Mouse (Mus musculus) neutrophil, adult 5-6 weeks (primary cell): Measurements from ENCODE around the gene Cd1d1. TPM values are rescaled to one million over a fixed set of nuclear protein-coding genes. Genes with fewer than 3 reads are reported as not detected.
"Not testable (repeated sequence)": the region's sequence is repeated elsewhere in the genome, so short reads cannot be mapped to it uniquely, and the experiment has no call there.

ENCODE experiments used
- ATAC-seq: fragments of 151-379, 151-347 bp; 2 replicates; pipeline ENCODE4 v1.8.0; 2017; ENCODE audit warnings: mild to moderate bottlenecking, moderate TSS enrichment; ENCODE audit not compliant: insufficient number of reproducible peaks, poor library complexity, low FRiP score, severe bottlenecking; ENCODE audit errors: extremely low read depth
- total RNA-seq: library from RNA; stranded (forward); fragments of 200-1000 nt; gene quantifications from 2 replicates; pipeline ENCODE4 v1.2.3, GENCODE M21; 2017

Gene Cd1d1
- 35.3 and 41.1 TPM in 2 replicates for total RNA-seq

DNA sequence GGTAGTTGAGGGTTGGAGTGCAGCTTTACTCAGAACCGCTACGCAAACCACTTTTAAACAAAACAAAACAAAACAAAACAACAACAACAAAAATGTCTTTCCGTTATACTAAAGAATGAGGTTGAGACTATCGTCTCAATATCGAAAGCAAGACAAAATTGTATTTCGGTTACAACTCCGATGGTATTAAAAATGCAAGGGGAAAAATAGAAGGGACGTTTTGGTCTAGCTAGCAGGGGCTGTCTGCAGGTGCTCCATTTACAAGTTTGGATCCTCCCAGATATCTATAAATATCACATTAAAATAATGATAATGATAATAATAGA, at the start of gene Cd1d1:
Cd1d1 (minus strand) TSS at position 27 of the 326 bp plus-strand sequence.
- no peak for ATAC-seq

DNA sequence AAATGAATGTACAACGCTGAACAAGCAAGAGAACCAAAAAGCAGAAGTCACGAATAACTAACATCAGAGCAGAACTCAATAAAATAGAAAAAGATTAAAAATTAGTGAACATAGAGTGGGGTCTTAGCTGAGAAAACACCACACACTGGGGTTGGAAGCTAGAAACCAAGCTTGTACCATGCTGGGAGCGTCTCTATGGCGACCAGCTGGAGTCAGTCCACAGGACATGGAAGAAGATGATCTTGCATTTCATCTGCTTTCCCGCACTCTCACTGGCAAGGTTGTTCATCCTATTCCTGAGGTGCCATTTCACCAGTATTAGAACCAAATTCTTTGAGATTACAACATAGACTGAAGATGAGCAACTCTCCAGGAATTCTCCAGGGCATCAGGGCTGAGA, 48.6 kb upstream of the Cd1d1 start:
- no peak for ATAC-seq

DNA sequence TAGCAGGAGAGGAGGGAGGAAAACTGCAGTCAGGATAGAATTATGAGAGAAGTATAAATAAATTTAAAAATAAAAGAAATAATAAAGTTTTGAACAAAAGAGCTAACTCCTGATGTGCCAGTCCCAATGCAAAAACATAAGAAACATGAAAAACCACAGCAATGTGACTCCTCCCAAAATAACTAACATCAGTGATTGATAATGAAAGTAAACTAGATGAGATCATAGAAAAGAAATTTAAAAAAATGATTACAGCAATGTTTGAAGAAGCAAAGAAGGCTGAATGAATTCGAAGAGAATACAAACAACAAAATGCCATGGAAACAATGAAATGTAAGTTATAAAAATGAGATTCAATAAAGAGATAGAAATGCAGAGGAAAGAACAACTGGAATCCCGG, 42.5 kb upstream of the Cd1d1 start:
- ATAC-seq = no peak

DNA sequence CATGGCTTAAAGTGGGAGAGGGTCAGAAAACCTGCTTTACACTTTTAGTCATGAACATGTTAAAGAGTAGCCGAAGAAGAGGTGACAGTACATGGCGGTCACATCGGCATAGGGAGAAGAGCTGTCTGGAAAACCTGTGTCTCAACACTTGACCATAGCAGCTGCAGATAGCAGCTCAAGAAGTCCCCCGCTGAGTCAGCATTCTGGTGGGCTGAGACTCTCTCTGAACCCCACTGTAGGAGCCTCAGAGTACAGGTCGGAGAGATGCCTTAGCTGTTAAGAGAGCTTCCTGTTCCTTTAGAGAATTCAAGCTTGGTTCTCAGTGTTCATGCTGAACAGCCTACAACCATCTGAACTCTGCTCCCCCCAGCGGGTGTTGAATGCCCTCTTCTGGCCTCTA, 39.3 kb upstream of the Cd1d1 start:
- ATAC-seq = no peak

DNA sequence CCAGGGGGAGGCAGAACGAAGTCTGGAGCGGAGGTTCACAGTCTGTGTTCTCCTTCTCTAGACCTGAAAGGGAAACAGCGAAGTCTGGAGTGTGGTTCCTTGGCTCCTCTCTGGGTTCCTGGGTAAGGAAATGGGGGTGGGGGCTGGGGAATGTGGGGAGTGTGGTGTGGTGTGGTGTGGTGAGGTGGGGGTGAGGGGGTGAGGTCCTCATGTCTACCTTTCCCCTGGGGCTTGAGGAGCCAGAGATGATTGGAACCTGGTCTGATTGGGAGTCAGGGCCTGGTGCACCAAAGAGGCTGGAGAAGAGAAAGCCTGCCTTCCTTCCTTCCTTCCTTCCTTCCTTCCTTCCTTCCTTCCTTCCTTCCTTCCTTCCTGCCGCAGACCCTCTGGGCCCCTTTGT, 34.8 kb upstream of the Cd1d1 start:
- no peak for ATAC-seq

DNA sequence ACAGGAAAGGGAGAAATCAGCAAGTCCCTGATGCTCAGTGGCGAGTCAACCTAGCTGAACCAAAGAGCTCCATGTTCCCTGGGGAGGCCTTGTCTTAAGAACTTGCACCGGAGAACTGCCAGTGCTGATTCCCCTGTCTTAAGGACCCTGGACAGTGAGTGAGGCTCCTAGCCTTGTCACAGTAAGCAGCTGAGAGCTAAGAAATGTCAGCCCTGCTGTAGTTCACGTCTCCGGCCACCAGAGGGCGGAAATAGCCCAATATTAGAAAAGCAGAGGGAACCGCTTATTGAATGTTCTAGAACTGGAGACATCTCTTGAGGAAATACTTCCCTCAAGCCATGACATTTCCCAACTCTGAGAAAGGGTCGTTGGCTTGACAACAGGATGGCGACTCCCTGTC, 34.1 kb upstream of the Cd1d1 start:
- peak; percentile 65 for ATAC-seq

DNA sequence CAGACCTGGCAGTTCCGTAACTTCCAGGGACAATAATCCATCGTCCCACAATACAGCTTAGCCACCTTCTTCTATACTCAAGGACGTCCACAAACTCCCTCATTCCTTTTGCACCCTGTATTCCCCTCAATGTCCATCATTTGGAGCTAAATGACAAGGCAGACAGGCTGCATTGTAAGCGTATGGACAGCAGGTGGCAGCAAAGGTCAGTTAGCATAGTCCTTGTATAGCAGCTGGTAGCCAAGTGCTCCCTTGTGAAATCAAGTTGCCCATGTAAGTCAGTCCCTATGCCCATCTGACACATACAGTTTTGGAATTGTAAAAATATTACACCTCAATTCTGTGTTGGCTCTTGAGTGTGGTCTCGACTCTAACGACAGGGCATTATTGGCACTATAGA, 31.6 kb upstream of the Cd1d1 start:
- ATAC-seq = peak; percentile 70; the same call in 1 of the 2 replicates

DNA sequence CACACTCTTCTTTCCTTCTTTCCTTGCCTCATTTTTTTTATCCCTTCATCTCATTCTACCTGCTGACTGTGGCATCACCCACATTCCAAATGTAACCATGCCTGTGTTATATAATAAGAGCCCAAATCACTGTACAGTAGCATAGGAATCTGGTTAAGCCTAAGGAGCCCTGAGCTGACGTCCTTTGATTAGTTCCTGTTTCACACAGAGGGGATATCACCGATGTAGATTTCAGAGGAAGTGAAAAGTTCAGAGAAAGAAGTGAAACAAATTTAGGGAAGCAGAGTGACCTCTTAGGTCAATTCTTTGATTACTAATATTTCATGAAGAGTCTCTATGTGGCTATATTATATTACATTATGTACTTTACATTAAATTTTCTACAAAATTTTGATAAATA, 18.5 kb upstream of the Cd1d1 start:
- ATAC-seq = peak; percentile 85

DNA sequence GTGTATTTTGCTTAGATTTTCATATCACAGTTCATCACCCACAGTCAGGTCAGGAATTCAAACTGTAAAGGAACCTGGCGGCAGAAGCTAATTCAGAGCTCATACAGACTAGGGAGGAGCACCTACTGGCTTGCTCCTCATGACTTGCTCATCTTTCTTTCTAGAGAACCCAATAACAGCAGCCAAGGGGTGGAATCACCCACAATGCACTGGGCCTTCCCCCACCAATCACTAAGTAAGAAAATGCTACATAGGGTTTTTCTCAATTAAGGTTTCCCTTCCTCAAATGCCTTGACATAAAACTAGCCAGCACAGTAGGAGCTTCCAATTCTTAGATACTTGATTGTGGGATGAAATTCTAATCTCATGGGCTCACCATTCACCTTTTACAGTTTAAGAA, 17.8 kb upstream of the Cd1d1 start:
- peak; percentile 71; the same call in 1 of the 2 replicates for ATAC-seq

DNA sequence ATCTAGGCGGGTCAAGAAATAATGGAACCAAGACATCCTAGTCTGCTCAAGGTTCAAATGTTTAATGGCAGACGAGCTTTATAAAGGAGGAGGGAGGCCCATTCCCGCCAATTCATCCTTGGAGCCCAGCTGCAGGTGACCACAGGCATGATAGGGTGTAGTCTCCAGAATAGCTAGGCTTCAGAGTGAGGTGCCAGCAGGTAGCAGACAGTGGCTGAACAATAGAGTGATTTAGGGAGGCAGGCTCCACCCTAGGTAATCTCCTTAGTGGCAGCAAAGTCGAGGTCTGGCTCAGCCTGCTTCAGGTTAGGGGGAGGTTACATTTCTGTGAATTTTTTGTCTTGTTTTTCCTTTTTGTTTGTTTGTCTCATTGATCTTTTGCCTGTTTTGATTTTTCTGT, 16.7 kb upstream of the Cd1d1 start:
- ATAC-seq = no peak

DNA sequence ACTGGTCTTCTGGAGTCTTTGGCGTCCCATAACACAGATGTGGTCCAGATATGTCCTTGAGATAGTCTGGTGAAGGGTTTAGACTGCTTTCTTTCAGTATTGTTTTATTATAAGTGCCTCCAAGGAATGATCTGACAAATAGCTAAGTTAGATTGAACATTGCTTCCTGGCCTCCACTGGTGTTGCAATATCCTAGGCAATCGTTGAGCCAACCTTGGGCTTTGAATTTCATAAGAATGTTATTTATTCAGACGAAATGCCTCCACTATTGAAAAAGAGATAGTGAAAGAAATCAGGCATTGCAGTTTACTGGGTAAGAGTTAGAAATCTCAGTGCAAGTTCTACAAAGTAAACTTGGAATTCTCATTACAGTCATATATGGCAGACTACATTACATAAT, 13.2 kb upstream of the Cd1d1 start:
- not testable (repeated sequence) for ATAC-seq

DNA sequence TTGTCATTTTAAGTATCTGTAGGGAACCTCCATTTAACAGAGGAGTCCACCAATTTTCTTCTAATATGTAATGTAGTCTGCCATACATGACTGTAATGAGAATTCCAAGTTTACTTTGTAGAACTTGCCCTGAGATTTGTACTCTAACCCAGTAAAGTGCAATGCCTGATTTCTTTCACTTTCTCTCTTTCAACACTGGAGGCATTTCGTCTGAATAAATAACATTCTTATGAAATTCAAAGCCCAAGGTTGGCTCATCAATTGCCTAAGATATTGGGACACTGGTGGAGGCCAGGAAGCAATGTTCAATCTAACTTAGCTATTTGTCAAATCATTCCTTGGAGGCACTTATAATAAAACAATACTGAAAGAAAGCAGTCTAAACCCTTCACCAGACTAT, 9.0 kb upstream of the Cd1d1 start:
- ATAC-seq = not testable (repeated sequence)

DNA sequence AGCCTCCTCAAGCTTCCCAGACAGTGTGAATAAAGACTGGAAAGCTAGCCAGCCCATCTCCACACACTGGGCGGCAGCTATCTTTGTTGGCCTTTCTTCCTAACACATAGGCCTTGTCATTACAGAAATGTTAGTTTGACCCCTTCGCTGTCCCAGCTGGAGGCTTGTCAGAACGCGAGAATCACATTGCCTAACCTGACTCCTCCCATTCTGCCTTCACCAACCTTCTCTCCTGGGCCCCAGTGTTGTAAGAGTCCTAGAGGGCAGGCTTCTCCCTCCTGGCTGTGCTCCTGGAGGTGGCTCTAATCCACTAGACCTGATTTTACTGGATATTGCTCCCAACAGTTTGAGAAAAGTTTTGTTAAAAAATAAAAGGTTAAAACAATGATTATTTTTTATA, 1.4 kb upstream of the Cd1d1 start:
- no peak for ATAC-seq

DNA sequence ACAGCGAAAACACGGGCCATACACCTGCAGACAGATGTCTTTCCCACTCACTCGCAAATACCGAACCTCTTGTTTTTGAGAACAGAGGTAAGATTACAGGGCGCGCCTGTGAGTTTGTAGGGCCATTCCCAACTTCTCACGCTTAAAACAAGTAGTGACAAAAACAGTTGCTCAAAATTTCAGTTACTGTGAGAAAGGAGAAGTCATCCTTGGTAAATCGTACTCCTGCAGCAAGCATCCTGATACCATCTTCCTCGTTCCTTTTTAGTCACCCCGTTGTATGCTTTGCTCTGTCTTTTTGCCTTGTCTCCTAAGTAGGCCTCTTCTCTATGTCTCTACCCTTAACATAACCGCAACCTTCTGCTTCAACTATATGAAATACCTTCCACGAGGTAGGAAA, 810 bp upstream of the Cd1d1 start:
- no peak for ATAC-seq

DNA sequence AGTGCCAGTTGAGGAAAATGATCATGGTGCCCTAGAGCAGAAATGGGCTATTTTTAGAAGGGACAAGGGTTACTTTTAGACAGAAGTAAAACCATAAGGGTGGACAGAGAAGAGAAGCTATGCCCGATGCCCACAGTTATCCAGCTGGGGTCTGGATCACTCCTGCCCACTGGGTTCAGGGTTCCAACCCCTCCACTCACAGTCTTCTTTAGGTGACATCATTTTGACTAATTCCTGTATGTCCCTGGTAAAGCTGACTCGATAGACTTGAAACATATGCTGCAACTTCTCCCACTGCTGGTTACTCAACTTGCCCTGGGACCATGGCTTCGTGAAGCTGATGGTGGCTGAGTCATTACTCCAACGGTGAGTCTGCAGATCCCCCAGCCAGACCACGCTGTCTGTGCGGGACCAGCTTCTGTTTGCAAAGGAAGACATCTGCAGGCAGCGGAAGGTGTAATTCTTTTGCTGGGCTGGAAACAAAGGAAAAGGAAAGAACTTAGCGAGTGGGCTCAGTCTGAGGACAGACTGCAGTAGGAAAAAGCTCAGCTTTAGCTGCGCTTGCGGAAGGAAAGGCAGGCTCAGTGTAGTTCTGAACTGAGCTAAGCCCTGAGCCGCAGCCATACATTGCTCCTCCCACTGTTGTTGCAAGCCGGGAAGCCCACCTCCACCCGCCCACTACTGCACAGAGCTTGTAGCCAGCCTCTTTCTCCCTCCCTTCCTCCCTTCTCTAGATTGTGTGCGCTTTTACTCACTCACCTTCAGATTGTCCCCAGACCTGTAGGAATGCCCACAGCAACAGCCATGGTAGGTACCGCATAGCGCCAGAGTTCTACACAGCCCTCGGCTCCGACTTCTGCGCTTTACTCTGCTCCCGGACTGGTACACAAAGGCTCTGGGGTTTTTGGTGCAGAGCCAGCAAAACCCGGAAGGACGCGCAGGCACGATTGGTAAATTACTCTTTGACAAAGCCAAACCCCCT, 517 bp downstream of the Cd1d1 start:
- peak; percentile 66 for ATAC-seq

DNA sequence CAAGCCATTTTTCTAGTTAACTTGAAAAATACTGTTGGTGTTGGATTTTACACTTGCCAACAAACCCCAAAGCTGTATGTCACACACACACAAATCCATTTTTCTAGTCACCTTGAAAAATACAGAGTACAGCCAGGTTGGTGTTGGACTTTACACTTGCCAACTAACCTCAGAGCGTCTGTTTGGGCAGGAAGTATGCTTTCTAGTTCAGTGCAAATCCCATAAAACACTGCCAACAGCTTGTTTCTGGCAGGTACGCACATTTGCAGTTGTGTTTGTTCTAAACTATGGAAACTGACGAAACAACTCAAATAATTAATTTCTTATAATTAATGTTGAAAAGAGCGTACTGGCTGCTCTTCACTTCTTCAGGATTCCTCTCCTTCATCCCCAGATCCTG, 3.1 kb downstream of the Cd1d1 start:
- no peak for ATAC-seq

DNA sequence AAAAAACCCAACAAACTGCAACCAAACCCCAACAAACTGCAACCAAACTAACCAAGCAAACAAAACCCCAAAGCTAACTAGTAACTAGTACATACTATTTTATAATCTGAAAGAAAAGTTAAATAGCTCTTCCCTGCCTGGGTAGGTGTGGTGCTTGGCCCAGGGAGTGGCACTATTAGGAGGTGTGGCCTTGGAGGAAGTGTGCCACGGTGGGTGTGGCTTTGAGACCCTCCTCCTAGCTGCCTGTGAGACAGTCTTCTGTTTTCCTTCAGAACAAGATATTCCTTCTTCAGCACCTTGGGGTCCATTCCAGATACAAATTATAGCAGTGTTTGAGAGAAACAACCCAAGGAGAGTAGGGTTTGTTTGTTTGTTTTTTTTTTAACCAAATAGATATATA, 3.9 kb downstream of the Cd1d1 start:
- no peak for ATAC-seq

DNA sequence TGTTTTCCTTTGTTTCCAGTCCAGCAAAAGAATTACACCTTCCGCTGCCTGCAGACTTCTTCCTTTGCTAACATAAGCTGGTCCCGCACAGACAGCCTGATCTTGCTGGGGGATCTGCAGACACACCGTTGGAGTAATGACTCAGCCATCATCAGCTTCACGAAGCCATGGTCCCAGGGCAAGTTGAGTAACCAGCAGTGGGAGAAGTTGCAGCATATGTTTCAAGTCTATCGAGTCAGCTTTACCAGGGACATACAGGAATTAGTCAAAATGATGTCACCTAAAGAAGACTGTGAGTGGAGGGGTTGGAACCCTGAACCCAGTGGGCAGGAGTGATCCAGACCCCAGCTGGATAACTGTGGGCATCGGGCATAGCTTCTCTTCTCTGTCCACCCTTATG, 12.3 kb downstream of the Cd1d1 start:
- ATAC-seq = 0 out of 2 replicates have a peak, but pooled peaks have one; percentile 46

DNA sequence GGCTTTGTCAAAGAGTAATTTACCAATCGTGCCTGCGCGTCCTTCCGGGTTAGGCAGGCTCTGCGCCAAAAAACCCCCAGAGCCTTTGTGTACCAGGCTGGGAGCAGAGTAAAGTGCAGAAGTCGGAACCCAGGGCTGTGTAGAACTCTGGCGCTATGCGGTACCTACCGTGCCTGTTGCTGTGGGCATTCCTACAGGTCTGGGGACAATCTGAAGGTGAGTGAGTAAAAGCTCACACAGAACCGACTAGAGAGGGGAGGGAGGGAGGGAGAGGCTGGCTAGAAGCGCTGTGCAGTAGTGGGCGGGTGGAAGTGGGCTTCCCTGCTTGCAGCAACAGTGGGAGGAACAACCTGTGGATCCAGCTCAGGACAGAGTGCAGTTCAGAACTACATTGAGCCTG, 12.8 kb downstream of the Cd1d1 start:
- ATAC-seq = peak; percentile 41; the same call in 1 of the 2 replicates

DNA sequence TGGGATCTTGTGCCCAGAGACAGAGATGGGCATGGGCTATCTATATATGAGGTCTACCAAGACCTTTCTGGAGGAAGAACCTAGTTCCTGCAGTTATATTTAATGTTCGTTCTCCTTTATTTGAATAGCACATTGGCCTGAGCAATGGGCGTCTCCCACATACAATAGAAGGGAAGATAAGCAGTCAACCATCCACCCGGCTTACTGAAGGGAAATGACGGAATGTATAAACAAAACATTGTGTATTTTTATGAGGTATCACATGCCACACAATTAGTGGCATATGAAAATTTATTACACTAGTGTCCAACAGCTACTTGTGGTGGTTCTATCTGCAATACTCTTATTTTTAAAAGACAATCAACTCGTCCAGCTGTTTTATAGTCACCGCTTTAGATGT, 15.9 kb downstream of the Cd1d1 start:
- no peak for ATAC-seq

DNA sequence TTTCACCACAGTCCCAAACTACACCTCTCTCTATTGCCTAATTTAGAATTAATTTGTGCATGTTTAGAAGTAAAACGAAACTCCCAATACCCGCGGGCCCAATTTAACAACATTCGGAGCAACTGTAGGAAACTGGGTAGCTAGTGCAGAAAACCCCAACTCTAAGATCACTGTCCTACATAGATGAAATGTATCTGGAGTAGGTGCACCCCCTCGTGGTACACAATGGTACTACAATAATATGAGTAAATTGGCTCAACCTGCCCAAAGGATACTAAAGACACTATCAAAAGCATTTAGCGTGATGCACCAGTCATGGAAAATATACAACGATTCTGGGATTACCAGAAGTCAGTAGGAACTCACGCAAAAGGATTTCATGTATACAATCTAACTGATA, 22.7 kb downstream of the Cd1d1 start:
- ATAC-seq = peak; percentile 70; the same call in 1 of the 2 replicates
